ENCODE assay signal across 38 mouse cellular contexts in genomic region chr9:22244242-22244641, GRCm38 (mm10). TPM values are rescaled to one million over a fixed set of nuclear protein-coding genes. Genes with fewer than 3 reads are reported as not detected.
"Had no signal": no experiment of that assay in that cellular context is flagged by ENCODE, and none has a peak within 500 bp of the region (broad histone marks: within the 10 kb centered on the region; RNA-seq: fewer than 3 reads in every experiment).

No protein-coding gene starts in this region.

- DNase-seq: heart, postnatal 10 days; heart, postnatal 14 days; heart, postnatal 36 days; heart, postnatal 4 days; kidney, adult 11 months; kidney, adult 18-20 months; kidney, adult 2 months; kidney, adult 8-10 months; kidney, adult 9 months; kidney, postnatal 10 days; kidney, postnatal 14 days; kidney, postnatal 25 days; kidney, postnatal 36 days; kidney, postnatal 4 days; layer of hippocampus, adult 9-11 months; layer of hippocampus, postnatal 36 days had no signal

- H3K4me1 ChIP-seq: heart, embryonic 12.5 days; heart, embryonic 13.5 days; heart, embryonic 15.5 days; hindbrain, embryonic 10.5 days; hindbrain, embryonic 12.5 days; hindbrain, embryonic 13.5 days; hindbrain, embryonic 15.5 days; intestine, embryonic 15.5 days; kidney, embryonic 15.5 days had no signal

- H3K4me3 ChIP-seq: heart, embryonic 12.5 days; heart, embryonic 13.5 days; heart, embryonic 15.5 days; hindbrain, embryonic 10.5 days; hindbrain, embryonic 12.5 days; hindbrain, embryonic 13.5 days; hindbrain, embryonic 15.5 days; intestine, embryonic 15.5 days; kidney, embryonic 15.5 days; layer of hippocampus, adult 2 months; left cerebral cortex, adult 2 months had no signal

- H3K27me3 ChIP-seq: heart, embryonic 12.5 days; heart, embryonic 13.5 days; heart, embryonic 15.5 days; hindbrain, embryonic 12.5 days; hindbrain, embryonic 13.5 days; hindbrain, embryonic 15.5 days; intestine, embryonic 15.5 days; kidney, embryonic 15.5 days had no signal

- H3K9ac ChIP-seq: heart, embryonic 12.5 days; heart, embryonic 13.5 days; heart, embryonic 15.5 days; hindbrain, embryonic 12.5 days; hindbrain, embryonic 13.5 days; hindbrain, embryonic 14.5 days; hindbrain, embryonic 15.5 days; intestine, embryonic 15.5 days; kidney, embryonic 15.5 days had no signal

- H3K27ac ChIP-seq: heart, embryonic 13.5 days; heart, embryonic 15.5 days; hindbrain, embryonic 10.5 days; hindbrain, embryonic 12.5 days; hindbrain, embryonic 13.5 days; hindbrain, embryonic 14.5 days; hindbrain, embryonic 15.5 days; hindbrain, postnatal 0 days; intestine, embryonic 15.5 days; kidney, embryonic 15.5 days; kidney, postnatal 0 days; layer of hippocampus, adult 2 months; left cerebral cortex, adult 2 months had no signal

RNA-seq across cellular contexts. Expression of gene Zfp872, which starts 56.4 kb away (rescaled TPM):
- total RNA-seq: hematopoietic stem cell, adult 5-6 weeks; layer of hippocampus, adult 18-20 months; layer of hippocampus, postnatal 25 days; left cerebral cortex, adult 18-20 months; left cerebral cortex, adult 2 months had no signal
- polyA plus RNA-seq: heart, postnatal 0 days; hindbrain, embryonic 10.5 days; hindbrain, embryonic 11.5 days; inflammation-experienced regulatory T-cells, adult 6 months; kidney, adult 2 months; large intestine, adult 2 months had no signal
